Mouse (Mus musculus) liver, adult 2 months (tissue): ENCODE results near the gene Atp11a. TPM values are rescaled to one million over a fixed set of nuclear protein-coding genes. Genes with fewer than 3 reads are reported as not detected.

Source experiments
- DNase-seq: peaks from one replicate; pipeline ENCODE4 v3.0.0-alpha.2; 2011; ENCODE audit warnings: low read depth, low spot score; ENCODE audit errors: extremely low read depth
- H3K27ac ChIP-seq: fragments of 200-500 bp; replicated peaks from 2 replicates; pipeline ENCODE4 v1.5.1; 2012; ENCODE audit warnings: low read depth, mild to moderate bottlenecking, control low read depth, inconsistent platforms, low read length; ENCODE audit not compliant: insufficient read depth
- H3K27me3 ChIP-seq: fragments of 200-500 bp; 2 replicates; pipeline ENCODE4 v1.6.1; 2012; ENCODE audit warnings: mild to moderate bottlenecking, moderate library complexity, low read length, inconsistent platforms; ENCODE audit not compliant: control insufficient read depth, insufficient read depth
- H3K36me3 ChIP-seq: fragments of 200-500 bp; 2 replicates; pipeline ENCODE4 v1.6.1; 2012; ENCODE audit warnings: low read length, inconsistent platforms; ENCODE audit not compliant: control insufficient read depth, insufficient read depth
- H3K4me1 ChIP-seq: fragments of 200-500 bp; 2 replicates; pipeline ENCODE4 v1.6.1; 2011; ENCODE audit warnings: low read length; ENCODE audit not compliant: control insufficient read depth, insufficient read depth
- H3K4me3 ChIP-seq: fragments of 200-500 bp; 2 replicates; pipeline ENCODE4 v1.5.1; 2011; ENCODE audit warnings: low read depth, mild to moderate bottlenecking, control low read depth, low read length, moderate library complexity; ENCODE audit not compliant: insufficient read depth
- H3K79me2 ChIP-seq: fragments of 200-500 bp; 2 replicates; pipeline ENCODE4 v1.6.1; 2012; ENCODE audit warnings: inconsistent platforms, mild to moderate bottlenecking, low read length, moderate library complexity; ENCODE audit not compliant: control insufficient read depth, insufficient read depth
- H3K9ac ChIP-seq: fragments of 200-500 bp; 2 replicates; pipeline ENCODE4 v1.6.1; 2012; ENCODE audit warnings: low read depth, mild to moderate bottlenecking, control low read depth, inconsistent platforms, low read length
- CTCF ChIP-seq: fragments of 200-500 bp; IDR thresholded peaks from 2 replicates; pipeline ENCODE4 v1.5.1; 2011; ENCODE audit warnings: low read depth, low read length, control low read depth
- POLR2A ChIP-seq: fragments of 200-500 bp; IDR thresholded peaks from 2 replicates; pipeline ENCODE4 v1.6.1; 2011; ENCODE audit warnings: low read length, control low read depth; ENCODE audit not compliant: insufficient read depth; ENCODE audit errors: extremely low read depth
- WGBS: fragments of 180-500 bp; shearing (Covaris S2); methylation state at CpG from one replicate; pipeline ENCODE4 v1.1.7; 2018; 5-methylcytosine and 5-hydroxymethylcytosine counted together
- polyA plus RNA-seq: library from polyadenylated mRNA; depleted of rRNA; stranded (reverse); fragments of >200 nt; gene quantifications from 2 replicates; pipeline ENCODE4 v1.2.3, GENCODE M21; 2012
- total RNA-seq: library from RNA; depleted of rRNA; stranded (reverse); fragments of >200 nt; gene quantifications from 2 replicates; pipeline ENCODE4 v1.2.3, GENCODE M21; 2014

The Atp11a gene
- total and polyA plus RNA-seq, 2 experiments, result 4.8 to 6.6 TPM

- peaks cover 5% of the 10 kb centered on the region for H3K4me1 ChIP-seq
- no peak overlapping the region for H3K9ac ChIP-seq
- no peak overlapping the region for H3K4me3 ChIP-seq
- H3K27me3 ChIP-seq, result 0 out of 2 replicates have a peak, but pooled peaks cover 11% of the 10 kb centered on the region
- WGBS, result 80% methylated on average over 3 of the region's 3 CpGs
- DNase-seq, result no peak
- TF ChIP-seq CTCF (no peak), POLR2A (no peak)
- H3K36me3 ChIP-seq, result no peaks in the 10 kb centered on the region
- H3K27ac ChIP-seq, result no peak overlapping the region
- H3K79me2 ChIP-seq, result no peaks in the 10 kb centered on the region
Measured at GRCm38 (mm10) chr8:12869661-12870060, 112.8 kb downstream of the Atp11a start.

GRCm38 (mm10) chr8:12870656-12871055, 113.8 kb downstream of the Atp11a start:
- no peak overlapping the region for H3K27ac ChIP-seq
- H3K4me3 ChIP-seq, result no peak overlapping the region
- DNase-seq, result no peak
- 87% methylated on average over 5 of the region's 5 CpGs for WGBS
- TF ChIP-seq POLR2A (no peak), CTCF (no peak)
- no peaks in the 10 kb centered on the region for H3K36me3 ChIP-seq
- peaks cover 5% of the 10 kb centered on the region for H3K4me1 ChIP-seq
- H3K27me3 ChIP-seq, result 0 out of 2 replicates have a peak, but pooled peaks cover 11% of the 10 kb centered on the region
- H3K9ac ChIP-seq, result no peak overlapping the region
- H3K79me2 ChIP-seq, result no peaks in the 10 kb centered on the region

GRCm38 (mm10) chr8:12871461-12871860, 114.6 kb downstream of the Atp11a start:
- TF ChIP-seq POLR2A, result no peak
- no peak for TF ChIP-seq CTCF
- Histone ChIP-seq H3K27me3 (0 out of 2 replicates have a peak, but pooled peaks cover 11% of the 10 kb centered on the region), H3K36me3 (no peaks in the 10 kb centered on the region), H3K9ac (no peak overlapping the region), H3K4me3 (no peak overlapping the region), H3K79me2 (no peaks in the 10 kb centered on the region), H3K4me1 (peaks cover 5% of the 10 kb centered on the region), H3K27ac (no peak overlapping the region)
- WGBS, result 16% methylated on average over 5 of the region's 5 CpGs
- no peak for DNase-seq

- Histone ChIP-seq H3K27ac (no peak overlapping the region), H3K36me3 (no peaks in the 10 kb centered on the region), H3K9ac (no peak overlapping the region), H3K4me1 (peaks cover 5% of the 10 kb centered on the region), H3K27me3 (peaks cover 6% of the 10 kb centered on the region; the same call in 1 of the 2 replicates), H3K79me2 (no peaks in the 10 kb centered on the region), H3K4me3 (no peak overlapping the region)
- no peak for TF ChIP-seq CTCF
- TF ChIP-seq POLR2A, result no peak
- 15% methylated on average over 9 of the region's 9 CpGs for WGBS
- no peak for DNase-seq
Measured at GRCm38 (mm10) chr8:12872983-12873356, 116.2 kb downstream of the Atp11a start.

- H3K27ac ChIP-seq, result no peak within 1 kb of the TSS
- WGBS, result 1% methylated on average over 29 of the region's 30 CpGs
- H3K36me3 ChIP-seq, result no peaks in the 10 kb centered on the region
- H3K79me2 ChIP-seq, result no peaks in the 10 kb centered on the region
- peak within 1 kb of the TSS; percentile 39 for H3K4me3 ChIP-seq
- no peak for TF ChIP-seq CTCF
- no peak for TF ChIP-seq POLR2A
- peaks cover 5% of the 10 kb centered on the region for H3K4me1 ChIP-seq
- no peak within 1 kb of the TSS; the same call in 1 of the 2 replicates for H3K9ac ChIP-seq
- DNase-seq, result peak; percentile 22
- peaks cover 6% of the 10 kb centered on the region; the same call in 1 of the 2 replicates for H3K27me3 ChIP-seq
Measured at GRCm38 (mm10) chr8:12873357-12874046, 116.7 kb downstream of the Atp11a start, which contains the start of gene Mcf2l. Mcf2l (plus strand) TSS chr8:12873806.
